ENCODE assay signal across 23 mouse cellular contexts in the genomic region with DNA sequence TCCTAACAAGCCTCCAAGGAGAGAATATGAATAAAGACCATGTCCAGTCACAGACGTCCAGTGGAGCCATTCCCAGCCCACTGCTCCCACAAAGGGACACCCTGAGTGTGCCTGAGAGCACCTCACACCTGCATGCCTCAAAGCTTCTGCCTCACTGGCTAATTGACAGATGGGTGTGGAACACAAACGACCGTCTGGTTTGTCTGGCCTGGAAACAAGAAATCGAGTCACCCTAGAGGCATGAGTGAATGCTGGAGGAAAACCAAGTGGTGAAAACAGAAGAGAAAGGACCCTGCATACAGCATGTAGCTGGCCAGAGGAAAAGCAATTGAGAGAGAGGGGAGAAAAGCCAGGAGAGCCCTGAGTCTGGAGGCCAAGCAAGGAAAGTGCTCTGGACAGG. TPM values are rescaled to one million over a fixed set of nuclear protein-coding genes. Genes with fewer than 3 reads are reported as not detected.
A peak's percentile ranks its signal among the peaks of the same experiment; 100 is the strongest.
DNase-seq lines count a peak whose midpoint lies in the region; ATAC-seq and TF ChIP-seq lines count a peak whose summit lies in the region.
"Had no signal": no experiment of that assay in that cellular context is flagged by ENCODE, and none has a peak within 500 bp of the region (broad histone marks: within the 10 kb centered on the region; RNA-seq: fewer than 3 reads in every experiment).

No protein-coding gene starts in this region.

- H3K4me1 ChIP-seq in embryonic facial prominence, embryonic 14.5 days (ENCODE audit: control insufficient read depth, insufficient read depth, low read length), result no peaks in the 10 kb centered on the region
- peaks cover 2% of the 10 kb centered on the region for H3K4me1 ChIP-seq in embryonic facial prominence, embryonic 10.5 days
- H3K4me1 ChIP-seq in hindbrain, postnatal 0 days (ENCODE audit: insufficient read depth, low read length), result no peaks in the 10 kb centered on the region; the same call in 1 of the 2 replicates
- no peaks in the 10 kb centered on the region for H3K4me1 ChIP-seq in hindbrain, embryonic 10.5 days (replicated peaks)
- 0 out of 2 replicates have a peak, but pooled peaks cover 10% of the 10 kb centered on the region for H3K4me1 ChIP-seq in embryonic facial prominence, embryonic 15.5 days
- H3K4me1 ChIP-seq in limb, embryonic 14.5 days (ENCODE audit: control insufficient read depth, insufficient read depth, low read length), result peaks cover 3% of the 10 kb centered on the region; the same call in 1 of the 2 replicates
- H3K4me1 ChIP-seq: midbrain, embryonic 15.5 days; neural tube, embryonic 13.5 days had no signal

- no peak for TF ChIP-seq CTCF in hindbrain, postnatal 0 days (IDR thresholded peaks at IDR 0.05; ENCODE audit: low read depth)

- no peak overlapping the region for H3K9ac ChIP-seq in embryonic facial prominence, embryonic 14.5 days (ENCODE audit: low read depth, low read length)
- H3K9ac ChIP-seq in hindbrain, postnatal 0 days (replicated peaks; ENCODE audit: low read length), result no peak overlapping the region
- no peak overlapping the region for H3K9ac ChIP-seq in embryonic facial prominence, embryonic 15.5 days
- H3K9ac ChIP-seq in limb, embryonic 14.5 days (ENCODE audit: low read depth, low read length, severe bottlenecking), result no peak overlapping the region
- H3K9ac ChIP-seq: heart, embryonic 12.5 days; midbrain, embryonic 15.5 days; neural tube, embryonic 13.5 days had no signal

- DNase-seq in embryonic facial prominence, embryonic 14.5 days (ENCODE audit: low spot score), result peak; percentile 68
- DNase-seq in embryonic facial prominence, embryonic 10.5 days (ENCODE audit: low spot score), result no peak
- peak; percentile 42 for DNase-seq in hindbrain, postnatal 0 days (ENCODE audit: low spot score)
- no peak for DNase-seq in hindbrain, embryonic 10.5 days (ENCODE audit: low spot score)
- DNase-seq in limb, embryonic 14.5 days (ENCODE audit: low spot score), result peak; percentile 48
- DNase-seq in kidney, adult 11 months, result no peak
- DNase-seq: adrenal gland, adult 2 months; gastrocnemius, postnatal 10 days; heart, adult 11 months; heart, postnatal 10 days; kidney, adult 8-10 months; kidney, postnatal 10 days; lung, postnatal 4 days; retina, postnatal 1 day; right cerebral cortex, postnatal 25 days; spleen, adult 18-20 months had no signal

- H3K9me3 ChIP-seq in embryonic facial prominence, embryonic 14.5 days (ENCODE audit: control insufficient read depth, low read length), result no peaks in the 10 kb centered on the region
- H3K9me3 ChIP-seq in embryonic facial prominence, embryonic 10.5 days, result no peaks in the 10 kb centered on the region
- H3K9me3 ChIP-seq in hindbrain, postnatal 0 days (ENCODE audit: low read length), result no peaks in the 10 kb centered on the region
- no peaks in the 10 kb centered on the region for H3K9me3 ChIP-seq in hindbrain, embryonic 10.5 days
- no peaks in the 10 kb centered on the region for H3K9me3 ChIP-seq in embryonic facial prominence, embryonic 15.5 days (replicated peaks)
- no peaks in the 10 kb centered on the region for H3K9me3 ChIP-seq in limb, embryonic 14.5 days (ENCODE audit: control insufficient read depth, low read length)
- H3K9me3 ChIP-seq: midbrain, embryonic 15.5 days; neural tube, embryonic 13.5 days had no signal

- ATAC-seq in embryonic facial prominence, embryonic 14.5 days (ENCODE audit: low read depth), result peak; percentile 55; the same call in 1 of the 2 replicates
- no peak for ATAC-seq in hindbrain, postnatal 0 days
- ATAC-seq in embryonic facial prominence, embryonic 15.5 days (ENCODE audit: insufficient number of reproducible peaks, low FRiP score, low TSS enrichment, low read depth), result peak; percentile 31; the same call in 1 of the 2 replicates
- peak; percentile 79 for ATAC-seq in limb, embryonic 14.5 days (ENCODE audit: low FRiP score, low read depth)
- ATAC-seq: CD4-positive, CD25-positive, alpha-beta regulatory T cell, adult 4 months; midbrain, embryonic 15.5 days had no signal

- H3K27me3 ChIP-seq in embryonic facial prominence, embryonic 14.5 days (replicated peaks; ENCODE audit: control insufficient read depth, insufficient read depth, low read length), result no peaks in the 10 kb centered on the region
- H3K27me3 ChIP-seq in embryonic facial prominence, embryonic 10.5 days (replicated peaks; ENCODE audit: low read depth, poor library complexity, severe bottlenecking), result no peaks in the 10 kb centered on the region
- H3K27me3 ChIP-seq in hindbrain, postnatal 0 days (ENCODE audit: insufficient read depth, low read length), result no peaks in the 10 kb centered on the region
- H3K27me3 ChIP-seq in hindbrain, embryonic 10.5 days (ENCODE audit: insufficient read depth, poor library complexity, severe bottlenecking), result no peaks in the 10 kb centered on the region
- no peaks in the 10 kb centered on the region for H3K27me3 ChIP-seq in embryonic facial prominence, embryonic 15.5 days
- no peaks in the 10 kb centered on the region for H3K27me3 ChIP-seq in limb, embryonic 14.5 days (ENCODE audit: control insufficient read depth, insufficient read depth, low read length)
- H3K27me3 ChIP-seq: heart, embryonic 12.5 days; midbrain, embryonic 15.5 days; neural tube, embryonic 13.5 days had no signal

- peaks cover 35% of the 10 kb centered on the region for H3K36me3 ChIP-seq in embryonic facial prominence, embryonic 14.5 days (ENCODE audit: control insufficient read depth, insufficient read depth, low read length)
- H3K36me3 ChIP-seq in embryonic facial prominence, embryonic 10.5 days (replicated peaks), result peaks cover 62% of the 10 kb centered on the region
- peaks cover 54% of the 10 kb centered on the region for H3K36me3 ChIP-seq in hindbrain, postnatal 0 days (ENCODE audit: insufficient read depth, low read length)
- H3K36me3 ChIP-seq in hindbrain, embryonic 10.5 days, result peaks cover 83% of the 10 kb centered on the region
- peaks cover 18% of the 10 kb centered on the region; the same call in 1 of the 2 replicates for H3K36me3 ChIP-seq in embryonic facial prominence, embryonic 15.5 days
- H3K36me3 ChIP-seq in limb, embryonic 14.5 days (ENCODE audit: control insufficient read depth, insufficient read depth, low read length), result peaks cover 35% of the 10 kb centered on the region

- H3K27ac ChIP-seq in embryonic facial prominence, embryonic 14.5 days (replicated peaks; ENCODE audit: low read depth, low read length), result no peak overlapping the region
- no peak overlapping the region for H3K27ac ChIP-seq in embryonic facial prominence, embryonic 10.5 days (replicated peaks)
- no peak overlapping the region for H3K27ac ChIP-seq in hindbrain, postnatal 0 days
- H3K27ac ChIP-seq in hindbrain, embryonic 10.5 days, result no peak overlapping the region
- H3K27ac ChIP-seq in embryonic facial prominence, embryonic 15.5 days (replicated peaks), result no peak overlapping the region
- H3K27ac ChIP-seq in limb, embryonic 14.5 days (replicated peaks; ENCODE audit: low read depth, low read length), result no peak overlapping the region
- H3K27ac ChIP-seq: midbrain, embryonic 15.5 days; neural tube, embryonic 13.5 days had no signal

- H3K4me2 ChIP-seq in embryonic facial prominence, embryonic 14.5 days (ENCODE audit: low read depth, low read length), result no peak overlapping the region
- no peak overlapping the region for H3K4me2 ChIP-seq in hindbrain, postnatal 0 days (ENCODE audit: low read depth, low read length)
- no peak overlapping the region for H3K4me2 ChIP-seq in embryonic facial prominence, embryonic 15.5 days (replicated peaks)
- H3K4me2 ChIP-seq in limb, embryonic 14.5 days (replicated peaks; ENCODE audit: low read depth, low read length, severe bottlenecking), result no peak overlapping the region
- H3K4me2 ChIP-seq: heart, embryonic 12.5 days; midbrain, embryonic 15.5 days; neural tube, embryonic 13.5 days had no signal

- no peak for TF ChIP-seq POLR2A in limb, embryonic 14.5 days (IDR thresholded peaks at IDR 0.05; ENCODE audit: borderline replicate concordance, extremely low read depth, insufficient read depth, insufficient read length)

- WGBS in embryonic facial prominence, embryonic 14.5 days, result 42% methylated on average over 4 of the region's 4 CpGs
- WGBS in embryonic facial prominence, embryonic 10.5 days, result 59% methylated on average over 4 of the region's 4 CpGs
- WGBS in hindbrain, postnatal 0 days, result 24% methylated on average over 4 of the region's 4 CpGs
- WGBS in hindbrain, embryonic 10.5 days, result 66% methylated on average over 4 of the region's 4 CpGs
- 46% methylated on average over 4 of the region's 4 CpGs for WGBS in embryonic facial prominence, embryonic 15.5 days
- 27% methylated on average over 4 of the region's 4 CpGs for WGBS in limb, embryonic 14.5 days

- no peak overlapping the region for H3K4me3 ChIP-seq in embryonic facial prominence, embryonic 14.5 days (ENCODE audit: low read depth, low read length)
- no peak overlapping the region for H3K4me3 ChIP-seq in embryonic facial prominence, embryonic 10.5 days
- H3K4me3 ChIP-seq in hindbrain, postnatal 0 days (ENCODE audit: low read length), result no peak overlapping the region
- H3K4me3 ChIP-seq in hindbrain, embryonic 10.5 days, result no peak overlapping the region
- no peak overlapping the region for H3K4me3 ChIP-seq in embryonic facial prominence, embryonic 15.5 days (replicated peaks)
- H3K4me3 ChIP-seq in limb, embryonic 14.5 days (replicated peaks; ENCODE audit: low read length), result no peak overlapping the region
- H3K4me3 ChIP-seq: erythroblast, embryonic 14.5 days; heart, embryonic 12.5 days; midbrain, embryonic 15.5 days; myocyte; neural tube, embryonic 13.5 days had no signal

RNA-seq across cellular contexts. Expression of gene Lpin1, which starts 53.5 kb away (rescaled TPM):
- polyA plus RNA-seq in embryonic facial prominence, embryonic 14.5 days (2014; fragmentation: Nextera tagmentation; extraction: Ambion mirVana), result 7.1 and 7.5 TPM in 2 replicates
- 6.2 and 6.7 TPM in 2 replicates for polyA plus RNA-seq in embryonic facial prominence, embryonic 10.5 days (2016; fragmentation: Nextera tagmentation; extraction: Ambion mirVana)
- 17.9 and 21.9 TPM in 2 replicates for total RNA-seq in hindbrain, postnatal 0 days (2014; rRNA removed)
- 9.4 and 9.8 TPM in 2 replicates for polyA plus RNA-seq in hindbrain, postnatal 0 days (2015; fragmentation: Nextera tagmentation; extraction: Ambion mirVana)
- polyA plus RNA-seq in hindbrain, embryonic 10.5 days (2016; fragmentation: Nextera tagmentation; extraction: Ambion mirVana), result 6.4 and 10.6 TPM in 2 replicates
- polyA plus RNA-seq in embryonic facial prominence, embryonic 15.5 days (2015; fragmentation: Nextera tagmentation; extraction: Ambion mirVana), result 6.2 and 6.5 TPM in 2 replicates
- 6.5 and 6.9 TPM in 2 replicates for polyA plus RNA-seq in limb, embryonic 14.5 days (2012; rRNA removed)
- 6.4 and 7.3 TPM in 2 replicates for polyA plus RNA-seq in limb, embryonic 14.5 days (2014; fragmentation: Nextera tagmentation; extraction: Ambion mirVana)

Comparison
In these comparisons a context has a peak if more than half of its experiments do, and no peak if none do; other contexts are left out.
1. DNase-seq: peak in embryonic facial prominence, embryonic 14.5 days (single experiment), hindbrain, postnatal 0 days (single experiment) and limb, embryonic 14.5 days (single experiment); none in embryonic facial prominence, embryonic 10.5 days (single experiment), hindbrain, embryonic 10.5 days (single experiment) and kidney, adult 11 months (single experiment).